Mouse (Mus musculus) CH12.LX (cell line): Measurements from ENCODE around the gene Adat3. TPM values are rescaled to one million over a fixed set of nuclear protein-coding genes. Genes with fewer than 3 reads are reported as not detected.

ENCODE experiments used
- DNase-seq: peaks from one replicate; pipeline ENCODE4 v3.0.0-alpha.2; 2013; ENCODE audit errors: extremely low read depth
- H3K27ac ChIP-seq: 2 replicates; pipeline ENCODE4 v1.5.1; 2012; ENCODE audit warnings: low read depth, mild to moderate bottlenecking, control low read depth, moderate library complexity; ENCODE audit not compliant: insufficient read depth
- H3K27me3 ChIP-seq: replicated peaks from 2 replicates; pipeline ENCODE3; 2012; ENCODE audit warnings: inconsistent platforms
- H3K36me3 ChIP-seq, 2 experiments: replicated peaks in 1 of 2; 2 replicates each; pipeline versions ENCODE3 to v1.6.1; 2012; ENCODE audit warnings: inconsistent platforms in 1 of 2, low read length in 1 of 2, mild to moderate bottlenecking in 1 of 2, mixed read lengths in 1 of 2, moderate library complexity in 1 of 2; ENCODE audit not compliant: control insufficient read depth in 1 of 2, insufficient read depth in 1 of 2
- H3K4me1 ChIP-seq, 2 experiments: 2 replicates each; pipeline ENCODE4 v1.6.1; 2012; ENCODE audit warnings: inconsistent platforms in 1 of 2, moderate library complexity in 1 of 2; ENCODE audit not compliant: insufficient read depth in 2 of 2, control insufficient read depth in 1 of 2
- H3K4me2 ChIP-seq: 2 replicates; pipeline ENCODE4 v1.6.1; 2012; ENCODE audit warnings: low read depth, mild to moderate bottlenecking, control low read depth; ENCODE audit not compliant: poor library complexity, insufficient read depth, severe bottlenecking
- H3K4me3 ChIP-seq, 3 experiments: fragments of 150-350 bp in 1 of 3; sonication (generic) in 1 of 3; replicated peaks in 1 of 3; 2 replicates each; pipeline versions ENCODE3 to v1.5.1; 2011 to 2012; ENCODE audit warnings: low read depth in 2 of 3, low read length in 2 of 3, mild to moderate bottlenecking in 2 of 3, moderate library complexity in 2 of 3, control low read depth in 1 of 3, improper control_type of control experiment in 1 of 3, inconsistent platforms in 1 of 3, mixed read lengths in 1 of 3; ENCODE audit not compliant: poor library complexity in 1 of 3
- H3K79me2 ChIP-seq: replicated peaks from 2 replicates; pipeline ENCODE4 v1.6.1; 2012; ENCODE audit warnings: mild to moderate bottlenecking, moderate library complexity; ENCODE audit not compliant: control insufficient read depth, poor library complexity, insufficient read depth, severe bottlenecking; ENCODE audit errors: extremely low read depth
- H3K9ac ChIP-seq: 2 replicates; pipeline ENCODE4 v1.6.1; 2012; ENCODE audit warnings: low read depth, mild to moderate bottlenecking, control low read depth, moderate library complexity; ENCODE audit not compliant: insufficient read depth
- H3K9me3 ChIP-seq: replicated peaks from 2 replicates; pipeline ENCODE3; 2012; ENCODE audit warnings: low read length, inconsistent platforms, mixed read lengths
- E2F4 ChIP-seq: IDR thresholded peaks from 2 replicates; pipeline ENCODE4 v1.6.1; 2011; ENCODE audit warnings: low read depth, low read length, improper control_type of control experiment; ENCODE audit not compliant: insufficient replicate concordance
- ELF1 ChIP-seq: IDR thresholded peaks from 2 replicates; pipeline ENCODE4 v1.6.1; 2014; ENCODE audit warnings: low read depth, mild to moderate bottlenecking, inconsistent platforms, low read length, improper control_type of control experiment
- HCFC1 ChIP-seq: IDR thresholded peaks from 2 replicates; pipeline ENCODE4 v1.6.1; 2012; ENCODE audit warnings: low read depth, mild to moderate bottlenecking, inconsistent platforms, low read length, improper control_type of control experiment
- MEF2A ChIP-seq: IDR thresholded peaks from 2 replicates; pipeline ENCODE4 v1.6.1; 2014; ENCODE audit warnings: low read depth, mild to moderate bottlenecking, inconsistent platforms, low read length, improper control_type of control experiment, borderline replicate concordance
- PAX5 ChIP-seq: IDR thresholded peaks from 2 replicates; pipeline ENCODE4 v1.6.1; 2012; ENCODE audit warnings: low read length, inconsistent platforms, mixed read lengths
- POLR2A ChIP-seq: IDR thresholded peaks from 2 replicates; pipeline ENCODE4 v1.6.1; 2011; ENCODE audit warnings: low read depth, mild to moderate bottlenecking, improper control_type of control experiment, low read length
- dilution Hi-C: fragments of 300-500 bp; cut with MboI; formaldehyde crosslinking; loops from 2 replicates; pipeline ENCODE4 v1.14.3; 2020; ENCODE audit warnings: low sequenced_read_pairs; ENCODE audit not compliant: extremely low pct_unique_long_range_greater_than_20kb, extremely low pct_ligation_motif_present
- in situ Hi-C: fragments of 300-500 bp; cut with MboI; formaldehyde crosslinking; loops from 3 replicates; pipeline ENCODE4 v1.14.3; 2019; ENCODE audit warnings: low sequenced_read_pairs, low pct_ligation_motif_present, low pct_unique_long_range_greater_than_20kb, mixed read lengths
- polyA plus RNA-seq: library from polyadenylated mRNA; unstranded; fragments of >175 nt; gene quantifications from 2 replicates; pipeline ENCODE4 v1.2.1, GENCODE M21; 2012; ENCODE audit warnings: low read depth; ENCODE audit not compliant: insufficient read length
- total RNA-seq, 2 experiments: library from RNA; depleted of rRNA; stranded (reverse); fragments of 300-350 nt in 1 of 2; fragments of >200 nt in 1 of 2; gene quantifications; 2 replicates each; pipeline ENCODE4 v1.2.3; 2012 to 2014

Adat3 gene
- total and polyA plus RNA-seq, 3 experiments = 5.0 to 6.7 (median 6.6) TPM

DNA sequence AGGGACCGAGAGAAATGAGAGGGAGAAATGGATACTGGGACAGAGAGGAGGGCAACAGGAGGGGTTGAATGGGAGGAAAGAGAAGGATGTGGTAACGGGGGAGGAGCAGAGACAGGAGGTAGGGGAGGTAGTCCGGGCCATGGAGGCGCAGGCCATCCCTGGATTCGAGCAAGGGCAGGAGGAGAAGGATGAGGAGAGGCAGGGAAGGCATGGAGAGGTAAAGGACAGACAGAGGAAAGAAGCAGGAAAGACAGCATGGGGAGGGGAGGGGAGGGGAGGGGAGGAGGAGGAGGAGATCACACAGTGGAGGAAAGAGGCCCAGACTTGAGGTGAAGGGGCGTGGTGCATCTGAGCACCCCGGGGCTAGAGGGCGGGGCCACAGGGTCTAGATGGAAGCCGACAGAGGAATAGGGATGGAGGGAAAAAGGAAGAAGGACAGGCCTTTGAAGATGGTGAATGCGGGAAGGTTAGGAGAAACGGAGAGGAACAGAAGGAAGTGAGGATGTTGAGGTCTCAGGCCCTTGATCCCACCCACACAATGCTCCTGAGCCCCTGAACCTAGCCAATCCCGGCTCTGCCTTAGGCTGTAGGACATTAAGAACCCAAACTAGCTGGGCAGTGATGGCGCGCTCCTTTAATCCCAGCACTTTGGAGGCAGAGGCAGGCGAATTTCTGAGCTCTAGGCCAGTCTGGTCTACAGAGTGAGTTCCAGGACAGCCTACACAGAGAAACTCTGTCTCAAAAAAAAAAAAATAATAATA, 54.4 kb downstream of the Adat3 start, which contains the start of gene Btbd2:
Gene Btbd2, minus strand, starts transcription at position 209 of the 761 bp plus-strand sequence.
- in situ Hi-C loops = no loop called here
- Histone ChIP-seq H3K36me3 (peaks cover 0 to 10% of the 10 kb centered on the region in 2 experiments), H3K27ac (peak within 1 kb of the TSS; percentile 40), H3K4me3 (peak within 1 kb of the TSS; percentile 77 to 86 (median 78)), H3K9ac (peak within 1 kb of the TSS; percentile 94), H3K79me2 (no peaks in the 10 kb centered on the region), H3K4me2 (peak within 1 kb of the TSS; percentile 82), H3K9me3 (no peaks in the 10 kb centered on the region), H3K4me1 (peaks cover 17 to 49% of the 10 kb centered on the region in 2 experiments), H3K27me3 (no peaks in the 10 kb centered on the region)
- TF ChIP-seq E2F4 = no peak
- no peak for TF ChIP-seq MEF2A
- TF ChIP-seq HCFC1 = no peak
- 0 out of 2 replicates have a peak, but pooled peaks have one; percentile 1 for TF ChIP-seq ELF1
- no peak for TF ChIP-seq PAX5
- no peak for TF ChIP-seq POLR2A
- no peak for DNase-seq
- dilution Hi-C loops = no loop called here

Other genes with a start within 250 kb of the Adat3 start
Only the 20 nearest of the 25 such genes appear.
- 61.9 and 67.0 TPM in 2 replicates for gene Mbd3, start 203.3 kb upstream of the Adat3 start, total RNA-seq (2012; rRNA removed)
- 48.7 and 51.5 TPM in 2 replicates for gene Mbd3, start 203.3 kb upstream of the Adat3 start, total RNA-seq (2014; rRNA removed)
- 131 and 133 TPM in 2 replicates for gene Mbd3, start 203.3 kb upstream of the Adat3 start, polyA plus RNA-seq
- 466 and 529 TPM in 2 replicates for gene Uqcr11, start 196.1 kb upstream of the Adat3 start, total RNA-seq (2012; rRNA removed)
- 442 and 444 TPM in 2 replicates for gene Uqcr11, start 196.1 kb upstream of the Adat3 start, total RNA-seq (2014; rRNA removed)
- gene Uqcr11, start 196.1 kb upstream of the Adat3 start, polyA plus RNA-seq = 206 and 248 TPM in 2 replicates
- 179 and 207 TPM in 2 replicates for gene Tcf3, start 169.2 kb upstream of the Adat3 start, total RNA-seq (2012; rRNA removed)
- gene Tcf3, start 169.2 kb upstream of the Adat3 start, total RNA-seq (2014; rRNA removed) = 139 and 146 TPM in 2 replicates
- 208 and 223 TPM in 2 replicates for gene Tcf3, start 169.2 kb upstream of the Adat3 start, polyA plus RNA-seq
- not detected in 2 replicates for gene Onecut3, start 108.0 kb upstream of the Adat3 start, total RNA-seq (2012; rRNA removed)
- gene Onecut3, start 108.0 kb upstream of the Adat3 start, total RNA-seq (2014; rRNA removed) = not detected in 2 replicates
- gene Onecut3, start 108.0 kb upstream of the Adat3 start, polyA plus RNA-seq = not detected in 2 replicates
- 0.08 and 0.21 TPM in 2 replicates for gene Atp8b3, start 63.8 kb upstream of the Adat3 start, total RNA-seq (2012; rRNA removed)
- gene Atp8b3, start 63.8 kb upstream of the Adat3 start, total RNA-seq (2014; rRNA removed) = 0.14 and 0.21 TPM in 2 replicates
- 0.11 and 0.27 TPM in 2 replicates for gene Atp8b3, start 63.8 kb upstream of the Adat3 start, polyA plus RNA-seq
- 16.5 and 17.7 TPM in 2 replicates for gene Rexo1, start 41.3 kb upstream of the Adat3 start, total RNA-seq (2012; rRNA removed)
- 6.3 and 7.0 TPM in 2 replicates for gene Rexo1, start 41.3 kb upstream of the Adat3 start, total RNA-seq (2014; rRNA removed)
- gene Rexo1, start 41.3 kb upstream of the Adat3 start, polyA plus RNA-seq = 31.6 and 41.9 TPM in 2 replicates
- gene Klf16, start 25.6 kb upstream of the Adat3 start, total RNA-seq (2012; rRNA removed) = 84.8 and 94.0 TPM in 2 replicates
- 14.1 and 14.5 TPM in 2 replicates for gene Klf16, start 25.6 kb upstream of the Adat3 start, total RNA-seq (2014; rRNA removed)
- 30.9 and 38.2 TPM in 2 replicates for gene Klf16, start 25.6 kb upstream of the Adat3 start, polyA plus RNA-seq
- gene Abhd17a, start 12.5 kb upstream of the Adat3 start, total RNA-seq (2012; rRNA removed) = 49.1 and 52.8 TPM in 2 replicates
- 28.0 and 37.2 TPM in 2 replicates for gene Abhd17a, start 12.5 kb upstream of the Adat3 start, total RNA-seq (2014; rRNA removed)
- 44.6 and 48.0 TPM in 2 replicates for gene Abhd17a, start 12.5 kb upstream of the Adat3 start, polyA plus RNA-seq
- gene Scamp4, start within 50 bp of the Adat3 start, total RNA-seq (2012; rRNA removed) = 33.2 and 33.9 TPM in 2 replicates
- 17.8 and 18.5 TPM in 2 replicates for gene Scamp4, start within 50 bp of the Adat3 start, total RNA-seq (2014; rRNA removed)
- 81.2 and 89.9 TPM in 2 replicates for gene Scamp4, start within 50 bp of the Adat3 start, polyA plus RNA-seq
- 1.8 and 2.2 TPM in 2 replicates for gene Gm49322, start 3.1 kb downstream of the Adat3 start, total RNA-seq (2012; rRNA removed)
- 0.20 and 0.28 TPM in 2 replicates for gene Gm49322, start 3.1 kb downstream of the Adat3 start, total RNA-seq (2014; rRNA removed)
- 0.97 and 1.1 TPM in 2 replicates for gene Gm49322, start 3.1 kb downstream of the Adat3 start, polyA plus RNA-seq
- 44.1 and 50.3 TPM in 2 replicates for gene Csnk1g2, start 20.0 kb downstream of the Adat3 start, total RNA-seq (2012; rRNA removed)
- 44.3 and 50.1 TPM in 2 replicates for gene Csnk1g2, start 20.0 kb downstream of the Adat3 start, total RNA-seq (2014; rRNA removed)
- 55.9 and 59.0 TPM in 2 replicates for gene Csnk1g2, start 20.0 kb downstream of the Adat3 start, polyA plus RNA-seq
- gene Btbd2, start 54.2 kb downstream of the Adat3 start, total RNA-seq (2012; rRNA removed) = 19.3 and 26.2 TPM in 2 replicates
- 10.0 and 11.1 TPM in 2 replicates for gene Btbd2, start 54.2 kb downstream of the Adat3 start, total RNA-seq (2014; rRNA removed)
- 18.8 and 19.4 TPM in 2 replicates for gene Btbd2, start 54.2 kb downstream of the Adat3 start, polyA plus RNA-seq
- 91.5 and 110 TPM in 2 replicates for gene Mknk2, start 75.2 kb downstream of the Adat3 start, total RNA-seq (2012; rRNA removed)
- gene Mknk2, start 75.2 kb downstream of the Adat3 start, total RNA-seq (2014; rRNA removed) = 121 and 138 TPM in 2 replicates
- 175 and 199 TPM in 2 replicates for gene Mknk2, start 75.2 kb downstream of the Adat3 start, polyA plus RNA-seq
- gene Mob3a, start 99.1 kb downstream of the Adat3 start, total RNA-seq (2012; rRNA removed) = 56.9 and 71.7 TPM in 2 replicates
- gene Mob3a, start 99.1 kb downstream of the Adat3 start, total RNA-seq (2014; rRNA removed) = 65.2 and 71.4 TPM in 2 replicates
- gene Mob3a, start 99.1 kb downstream of the Adat3 start, polyA plus RNA-seq = 75.0 and 84.2 TPM in 2 replicates
- 8.1 and 9.6 TPM in 2 replicates for gene Izumo4, start 99.3 kb downstream of the Adat3 start, total RNA-seq (2012; rRNA removed)
- 2.7 and 4.3 TPM in 2 replicates for gene Izumo4, start 99.3 kb downstream of the Adat3 start, total RNA-seq (2014; rRNA removed)
- gene Izumo4, start 99.3 kb downstream of the Adat3 start, polyA plus RNA-seq = 5.9 TPM in 2 replicates
- 48.1 and 49.4 TPM in 2 replicates for gene Ap3d1, start 139.4 kb downstream of the Adat3 start, total RNA-seq (2012; rRNA removed)
- 24.2 and 28.4 TPM in 2 replicates for gene Ap3d1, start 139.4 kb downstream of the Adat3 start, total RNA-seq (2014; rRNA removed)
- gene Ap3d1, start 139.4 kb downstream of the Adat3 start, polyA plus RNA-seq = 46.5 and 57.0 TPM in 2 replicates
- 13.3 and 15.5 TPM in 2 replicates for gene Dot1l, start 152.3 kb downstream of the Adat3 start, total RNA-seq (2012; rRNA removed)
- 2.7 and 3.3 TPM in 2 replicates for gene Dot1l, start 152.3 kb downstream of the Adat3 start, total RNA-seq (2014; rRNA removed)
- 30.9 and 43.8 TPM in 2 replicates for gene Dot1l, start 152.3 kb downstream of the Adat3 start, polyA plus RNA-seq
- gene Sf3a2, start 195.3 kb downstream of the Adat3 start, total RNA-seq (2012; rRNA removed) = 29.0 and 36.5 TPM in 2 replicates
- 7.8 and 12.4 TPM in 2 replicates for gene Sf3a2, start 195.3 kb downstream of the Adat3 start, total RNA-seq (2014; rRNA removed)
- gene Sf3a2, start 195.3 kb downstream of the Adat3 start, polyA plus RNA-seq = 136 and 153 TPM in 2 replicates
- gene Plekhj1, start 195.7 kb downstream of the Adat3 start, total RNA-seq (2012; rRNA removed) = 63.8 and 81.8 TPM in 2 replicates
- gene Plekhj1, start 195.7 kb downstream of the Adat3 start, total RNA-seq (2014; rRNA removed) = 51.5 and 63.4 TPM in 2 replicates
- gene Plekhj1, start 195.7 kb downstream of the Adat3 start, polyA plus RNA-seq = 119 and 123 TPM in 2 replicates
- 0.59 and 0.71 TPM in 2 replicates for gene Amh, start 202.4 kb downstream of the Adat3 start, total RNA-seq (2012; rRNA removed)
- 0.43 TPM in 1 of 2 replicates, not detected in the other for gene Amh, start 202.4 kb downstream of the Adat3 start, total RNA-seq (2014; rRNA removed)
- 0.78 and 1.1 TPM in 2 replicates for gene Amh, start 202.4 kb downstream of the Adat3 start, polyA plus RNA-seq